Mouse (Mus musculus): ENCODE measurements at regions not wholly inside any gene's neighbourhood (a gene's known extent, or its start where the extent isn't known, plus 50 kb on each side); places are given as distances from the start of the nearest gene placed in this dataset.

DNA sequence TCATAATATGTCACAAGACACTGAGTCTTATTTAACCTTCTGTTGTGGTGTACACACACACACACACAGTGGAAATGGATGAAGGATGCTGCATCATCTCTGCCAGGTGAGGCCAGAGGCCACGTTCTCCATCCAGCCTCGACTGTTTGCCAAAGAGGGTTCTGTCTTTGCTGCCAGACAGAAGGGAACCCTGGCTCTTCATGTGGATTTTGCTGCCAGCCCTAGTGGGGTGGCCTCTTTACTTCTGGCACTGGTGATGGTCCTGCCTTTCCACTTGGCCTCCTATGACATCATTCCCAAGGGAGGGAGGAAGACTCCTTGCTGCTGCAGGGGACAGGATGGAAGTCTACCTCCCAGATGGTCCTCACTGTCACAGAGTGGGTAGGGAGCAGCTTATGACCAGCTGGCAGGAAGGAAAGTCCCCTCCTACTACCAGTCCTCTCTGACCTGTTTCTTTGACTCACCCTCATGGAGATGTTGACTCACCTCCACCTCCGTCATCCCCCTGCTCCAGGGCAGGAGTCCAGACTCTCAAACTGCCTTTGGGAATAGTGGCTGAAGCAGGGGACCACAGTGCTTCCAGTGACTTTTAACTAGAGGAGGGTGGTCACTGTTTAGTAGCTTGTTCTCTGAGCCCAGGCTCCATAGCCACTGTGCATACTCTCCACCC lies 122.4 kb upstream of the Mpp6 start:
- no peak for DNase-seq (ENCODE audit: extremely low spot score in 1 of 2, low spot score in 2 of 2)
- intact Hi-C loops (cut with DNase I): no loop called here

DNA sequence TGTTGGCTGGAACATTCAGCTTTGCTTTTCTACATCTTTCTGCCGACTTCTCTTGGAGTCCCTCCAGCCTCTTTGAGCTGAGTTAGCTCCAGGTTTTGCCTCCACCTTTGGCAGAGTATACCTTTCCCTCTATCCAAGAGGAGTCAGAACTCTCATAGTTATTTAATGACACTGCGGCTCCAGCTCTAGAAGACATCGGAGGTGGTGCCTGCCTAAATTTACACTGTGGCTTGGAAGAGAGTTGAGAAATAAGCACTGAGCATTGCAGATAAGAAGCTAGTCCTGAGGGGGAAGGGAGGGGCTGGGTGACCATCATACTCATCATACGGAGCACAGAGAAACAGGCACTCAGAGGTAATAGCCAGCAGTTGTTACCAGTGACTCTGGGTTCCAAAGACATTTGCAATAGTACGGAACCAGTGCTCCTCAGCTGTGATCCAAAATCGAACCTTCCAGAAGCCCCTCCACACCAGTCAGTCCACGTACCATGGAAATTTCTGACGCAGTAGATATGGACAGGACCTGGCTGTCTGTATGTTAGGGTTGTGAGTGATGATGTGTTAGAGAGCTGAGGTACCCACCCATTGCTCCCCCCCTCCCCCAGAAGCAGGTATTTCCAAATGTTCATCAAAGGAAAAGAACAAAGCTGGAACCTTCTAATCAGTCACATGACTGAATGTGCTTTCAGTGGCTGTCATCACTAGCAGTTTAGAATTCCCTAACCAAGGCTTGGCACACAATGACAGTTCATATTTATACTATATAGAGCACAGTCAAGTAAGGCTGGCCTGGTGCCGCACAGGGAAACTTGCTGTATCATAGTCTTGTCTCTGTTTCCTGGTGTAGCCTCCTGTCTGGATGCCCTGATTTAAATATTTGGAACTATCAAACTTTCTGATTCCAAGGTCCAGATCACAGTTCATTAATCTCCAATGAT lies 120.2 kb upstream of the Mpp6 start:
- intact Hi-C loops (cut with DNase I): no loop called here
- DNase-seq (ENCODE audit: extremely low spot score in 1 of 2, low spot score in 2 of 2): no peak

DNA sequence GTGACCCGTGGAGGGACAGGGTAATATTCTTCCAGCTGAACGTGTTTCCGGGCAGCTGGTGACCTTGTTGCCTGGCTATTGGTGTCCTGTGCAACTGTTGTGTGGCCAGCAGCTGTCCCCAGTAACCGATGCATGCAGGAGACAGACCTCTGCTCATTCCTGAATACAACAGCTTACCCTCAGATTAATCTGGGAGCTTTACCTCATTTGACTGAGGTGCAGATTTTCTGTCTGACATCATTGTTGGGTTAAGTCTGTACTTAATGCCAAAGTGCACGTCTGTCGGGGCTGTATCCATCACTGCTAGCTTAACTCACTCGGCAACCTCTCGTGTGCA lies 119.6 kb upstream of the Mpp6 start:
- intact Hi-C loops (cut with DNase I): no loop called here
- no peak for DNase-seq (ENCODE audit: extremely low spot score in 1 of 2, low spot score in 2 of 2)

DNA sequence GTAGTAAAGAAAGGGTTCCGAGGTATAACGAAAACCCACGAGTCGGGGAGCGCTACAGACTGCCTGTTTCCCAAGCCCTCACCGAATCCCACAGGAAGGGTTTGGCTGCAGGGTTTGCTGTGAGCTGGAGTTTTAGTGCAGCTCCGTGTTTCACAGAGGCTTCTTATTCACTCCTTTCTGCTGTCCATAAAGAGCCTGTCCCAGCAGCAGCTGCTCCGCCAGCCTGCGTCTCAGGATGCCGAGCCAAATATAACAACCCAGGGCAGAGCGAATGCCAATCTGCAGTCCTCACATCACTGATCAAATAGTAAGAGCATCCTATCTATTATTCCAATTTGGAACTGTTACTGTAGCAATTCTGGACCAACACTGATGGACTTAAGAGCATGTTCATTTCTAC lies 110.7 kb upstream of the Mpp6 start:
- no peak for DNase-seq (ENCODE audit: extremely low spot score in 1 of 2, low spot score in 2 of 2)
- intact Hi-C loops (cut with DNase I): no loop called here

DNA sequence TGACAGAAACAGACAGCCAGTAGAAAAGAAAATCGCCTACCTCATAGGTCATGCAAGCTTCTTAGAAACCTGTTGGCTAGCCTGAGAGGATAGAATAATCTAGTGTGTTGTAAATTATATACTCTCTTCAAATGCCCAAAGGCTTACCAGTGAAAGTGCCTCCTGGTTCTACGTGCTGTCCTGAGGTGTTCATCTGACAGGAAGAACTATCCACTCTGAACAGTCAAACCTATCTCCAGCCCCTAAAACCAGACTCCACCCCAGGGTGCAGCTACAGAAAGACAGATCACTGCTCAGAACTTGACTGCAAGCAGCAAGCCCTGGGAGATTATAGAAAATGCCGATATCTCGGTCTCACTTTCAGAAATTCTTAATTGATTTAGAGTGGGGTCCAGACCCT lies 102.0 kb upstream of the Mpp6 start:
- intact Hi-C loops (cut with DNase I): no loop called here

DNA sequence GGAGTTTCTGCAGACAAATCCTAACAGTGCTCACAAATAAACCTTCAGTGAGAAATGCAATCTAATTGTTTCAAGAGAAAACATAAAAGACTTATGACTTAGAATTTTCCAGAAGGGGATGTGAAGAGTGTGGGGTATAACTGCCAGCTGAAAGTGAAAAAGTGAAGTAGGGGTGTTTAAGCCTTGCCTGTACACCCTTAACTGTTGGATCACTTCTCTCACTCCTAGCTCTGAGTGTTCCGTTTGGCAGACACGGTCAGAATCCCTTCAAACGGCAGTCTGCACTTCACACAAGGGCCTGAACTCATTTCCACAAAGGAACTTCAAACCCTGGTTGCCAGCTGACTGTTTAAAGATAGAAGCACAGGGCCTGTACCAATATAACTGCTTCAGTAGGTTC lies 101.2 kb upstream of the Mpp6 start:
- no peak for DNase-seq (ENCODE audit: extremely low spot score in 1 of 2, low spot score in 2 of 2)
- intact Hi-C loops (cut with DNase I): no loop called here

More for the DNA sequence above, 102.0 kb upstream of the Mpp6 start:
- DNase-seq (ENCODE audit: extremely low spot score in 1 of 2, low spot score in 2 of 2): no peak

DNA sequence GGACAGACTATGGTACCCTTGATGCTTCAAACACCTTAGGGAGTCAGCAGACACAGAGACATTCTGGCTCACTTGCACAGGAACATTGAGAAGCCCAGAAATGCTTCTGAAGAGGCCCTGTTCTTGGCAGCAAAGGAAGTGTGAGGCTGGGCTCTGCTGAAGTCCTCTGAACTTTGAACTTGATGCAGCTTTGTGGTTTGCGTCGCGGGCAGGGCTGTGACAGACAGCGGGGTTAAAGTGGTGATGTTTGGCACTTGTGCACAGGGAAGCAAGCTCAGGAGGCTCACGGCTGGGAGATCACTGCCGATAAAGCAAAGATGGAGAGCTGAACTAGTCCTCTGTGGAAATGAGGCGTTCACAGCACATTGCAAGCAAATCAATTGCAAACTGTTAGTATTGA lies 100.7 kb upstream of the Mpp6 start:
- no peak for DNase-seq (ENCODE audit: extremely low spot score in 1 of 2, low spot score in 2 of 2)
- intact Hi-C loops (cut with DNase I): no loop called here

DNA sequence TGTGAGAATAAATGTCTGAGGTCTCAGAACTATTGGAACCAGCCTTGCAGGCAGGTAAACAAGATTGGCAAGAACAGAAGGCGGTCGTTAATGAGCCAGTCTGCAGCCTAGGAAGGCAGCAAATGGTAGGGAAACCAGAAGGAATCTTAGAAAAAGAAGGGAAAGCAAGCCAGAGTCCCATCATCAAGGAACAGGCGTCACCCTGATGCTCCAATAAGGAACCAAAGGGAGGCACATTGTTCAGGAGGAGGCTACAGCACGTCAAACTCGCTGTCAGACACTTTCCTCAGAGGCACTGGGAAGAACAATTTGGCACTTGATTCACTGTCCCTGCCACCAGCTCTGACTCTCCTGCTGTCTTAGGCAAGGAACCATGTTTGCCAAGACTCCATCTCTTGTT lies 100.2 kb upstream of the Mpp6 start:
- intact Hi-C loops (cut with DNase I): no loop called here

DNA sequence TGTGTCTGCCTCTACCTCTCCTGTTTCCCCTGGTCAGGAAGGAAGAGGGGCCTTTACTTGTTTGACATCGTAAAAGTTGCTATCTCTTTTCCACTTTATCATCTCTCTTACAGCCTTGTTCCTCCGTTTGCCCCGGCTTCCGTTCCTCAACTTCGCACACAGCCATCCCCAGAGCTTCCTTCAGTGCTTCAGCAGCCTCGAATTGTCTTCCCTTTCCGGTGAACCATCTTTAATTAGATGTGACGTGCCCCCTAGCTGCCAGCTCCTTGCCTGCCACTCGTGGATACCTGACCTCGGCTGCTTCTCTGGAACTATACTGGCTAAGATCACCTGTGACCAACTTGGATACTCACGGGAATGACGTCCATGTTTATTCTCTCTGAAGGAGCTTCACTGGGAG lies 99.0 kb upstream of the Mpp6 start:
- intact Hi-C loops (cut with DNase I): no loop called here
- no peak for DNase-seq (ENCODE audit: extremely low spot score in 1 of 2, low spot score in 2 of 2)

More for the DNA sequence above, 100.2 kb upstream of the Mpp6 start:
- no peak for DNase-seq (ENCODE audit: extremely low spot score in 1 of 2, low spot score in 2 of 2)

DNA sequence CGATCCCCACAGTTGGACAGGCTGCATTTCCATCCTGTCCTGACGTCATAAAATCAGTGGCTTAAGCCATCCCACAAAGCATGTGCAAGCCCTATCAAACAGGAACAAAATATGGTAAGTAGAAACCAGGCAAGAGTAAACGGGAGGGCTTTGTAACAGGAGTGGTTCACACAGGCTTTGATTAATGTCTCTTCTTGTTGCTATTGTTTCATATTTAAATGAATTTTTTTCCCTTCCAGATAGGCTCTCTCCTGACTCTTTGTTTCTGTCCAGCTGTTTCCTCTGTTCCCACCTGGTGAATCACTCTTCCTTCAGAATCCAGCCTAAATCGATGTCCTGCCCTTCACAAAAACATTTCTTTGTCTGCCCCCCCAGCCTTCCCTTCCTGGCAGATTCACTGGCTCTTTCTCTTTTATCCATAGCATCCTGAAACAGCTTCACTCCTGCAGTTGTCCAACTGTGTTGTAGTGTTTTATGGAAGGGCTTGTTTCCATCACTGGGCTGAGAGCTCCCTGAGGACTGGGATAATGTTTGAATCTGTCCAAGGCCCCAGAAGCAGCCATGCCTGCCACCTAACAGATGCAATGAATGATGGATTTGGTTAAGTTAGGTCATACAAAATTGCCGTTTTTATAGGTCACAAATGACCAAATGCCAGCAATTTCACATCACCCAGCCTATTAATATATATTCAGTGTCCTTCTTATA lies 98.1 kb upstream of the Mpp6 start:
- DNase-seq (ENCODE audit: extremely low spot score in 1 of 2, low spot score in 2 of 2): no peak
- intact Hi-C loops (cut with DNase I): no loop called here

DNA sequence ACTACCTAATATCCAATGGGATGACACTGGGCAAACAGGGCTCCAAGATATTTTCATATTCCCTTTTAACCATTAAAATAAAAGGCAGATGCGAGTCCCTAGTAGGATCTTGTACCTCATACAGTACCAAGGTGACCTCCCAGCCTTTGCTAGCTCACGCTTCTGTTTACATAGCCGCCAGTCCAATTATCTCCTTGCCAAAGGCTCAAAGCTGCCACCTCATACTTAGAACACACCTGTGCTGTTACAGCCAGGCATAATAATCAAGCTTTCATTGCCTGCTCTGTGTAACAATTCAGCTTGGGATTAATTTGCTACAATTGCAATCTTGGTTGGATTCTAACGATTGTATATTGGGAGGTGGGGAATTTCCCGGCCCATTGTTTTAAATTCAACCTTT lies 97.0 kb upstream of the Mpp6 start:
- DNase-seq (ENCODE audit: extremely low spot score in 1 of 2, low spot score in 2 of 2): no peak
- intact Hi-C loops (cut with DNase I): no loop called here

DNA sequence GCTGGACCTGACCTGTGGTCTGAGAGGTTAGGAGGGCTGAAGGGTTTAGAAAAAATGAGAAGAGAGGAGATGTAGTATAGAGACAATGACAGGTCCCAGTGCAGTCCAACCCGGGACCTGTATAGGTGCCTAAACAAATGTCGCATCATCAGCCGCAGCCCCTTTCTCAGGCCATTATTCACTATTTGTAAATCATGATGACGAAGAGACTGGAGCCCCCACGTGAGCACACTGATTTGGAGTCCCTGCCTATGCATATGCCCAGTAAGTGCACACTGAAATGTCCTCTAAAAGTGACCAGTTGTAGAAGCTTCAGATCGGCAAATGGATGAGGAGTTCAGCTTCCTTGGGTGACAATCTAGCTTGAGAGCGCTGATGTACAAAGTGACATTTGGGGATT lies 96.2 kb upstream of the Mpp6 start:
- intact Hi-C loops (cut with DNase I): no loop called here
- DNase-seq (ENCODE audit: extremely low spot score in 1 of 2, low spot score in 2 of 2): no peak

DNA sequence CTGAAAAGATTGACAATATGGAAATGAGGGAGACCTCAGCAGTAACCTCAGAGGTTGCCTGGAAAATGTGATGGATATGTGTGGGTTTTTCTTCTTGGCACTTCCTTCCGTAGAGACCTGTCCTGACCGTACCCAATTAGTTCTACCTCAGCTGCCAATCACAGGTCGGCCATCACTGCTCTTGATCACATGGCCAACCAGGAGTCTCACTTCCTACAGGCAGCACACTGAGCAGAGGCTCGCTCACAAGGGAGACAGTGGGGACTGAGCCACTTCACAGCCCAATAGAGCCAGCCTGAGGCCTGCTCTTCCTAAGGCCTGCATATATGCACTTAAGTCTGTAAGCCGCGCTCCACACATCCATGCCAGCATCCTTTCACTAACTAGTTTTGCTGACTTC lies 82.1 kb upstream of the Mpp6 start:
- no peak for DNase-seq (ENCODE audit: extremely low spot score in 1 of 2, low spot score in 2 of 2)
- intact Hi-C loops (cut with DNase I): no loop called here

DNA sequence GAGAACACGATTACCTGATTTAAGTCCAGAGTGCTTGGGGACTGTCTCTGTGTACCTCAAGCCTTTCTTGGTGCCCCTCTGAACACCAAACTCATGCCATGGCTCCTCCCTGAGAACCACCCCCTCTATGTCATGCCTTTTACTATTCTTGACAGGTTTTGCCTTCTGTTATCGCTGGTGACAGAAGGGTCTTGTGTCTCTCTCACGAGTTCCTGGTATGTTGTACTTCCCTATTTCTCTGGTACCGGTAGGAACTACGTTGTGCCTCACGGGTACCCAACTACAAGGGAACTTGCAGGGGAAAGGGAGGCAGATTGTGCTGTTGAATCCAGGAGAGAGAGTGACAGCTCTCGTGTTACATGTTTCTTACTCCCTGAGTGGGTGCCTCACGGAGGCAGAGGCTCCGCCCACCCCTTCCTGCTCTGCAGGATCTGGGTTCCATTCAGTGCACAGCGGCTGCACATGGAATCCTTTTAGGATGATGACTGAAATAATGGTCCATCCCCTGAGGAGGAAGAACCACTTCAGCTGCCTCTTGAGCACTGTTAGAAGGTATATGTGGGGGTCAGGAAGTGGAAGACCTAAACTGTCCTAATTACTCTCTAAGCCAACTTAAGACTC lies 80.0 kb upstream of the Mpp6 start:
- DNase-seq (ENCODE audit: extremely low spot score in 1 of 2, low spot score in 2 of 2): no peak
- intact Hi-C loops (cut with DNase I): no loop called here

DNA sequence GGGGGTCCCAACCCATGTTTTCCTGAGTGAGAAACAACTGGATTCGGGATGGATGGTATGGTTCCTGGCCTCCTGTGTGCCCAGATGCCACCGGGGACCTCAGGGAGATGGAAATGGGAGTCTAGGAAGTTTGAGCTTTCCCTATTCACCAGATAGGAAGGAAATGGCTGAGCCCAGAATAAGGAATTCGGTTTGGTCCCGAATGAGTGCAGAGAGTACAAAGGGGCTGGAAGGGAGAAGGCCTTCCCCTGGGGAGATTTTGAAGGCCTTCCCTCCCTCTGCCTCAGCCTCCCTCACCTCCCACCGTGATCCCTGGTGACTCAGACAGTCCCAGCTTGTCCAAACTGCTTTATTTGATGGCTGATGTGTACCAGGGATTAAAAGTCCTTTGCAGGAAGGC lies 78.7 kb upstream of the Mpp6 start:
- intact Hi-C loops (cut with DNase I): no loop called here
- no peak for DNase-seq (ENCODE audit: extremely low spot score in 1 of 2, low spot score in 2 of 2)

DNA sequence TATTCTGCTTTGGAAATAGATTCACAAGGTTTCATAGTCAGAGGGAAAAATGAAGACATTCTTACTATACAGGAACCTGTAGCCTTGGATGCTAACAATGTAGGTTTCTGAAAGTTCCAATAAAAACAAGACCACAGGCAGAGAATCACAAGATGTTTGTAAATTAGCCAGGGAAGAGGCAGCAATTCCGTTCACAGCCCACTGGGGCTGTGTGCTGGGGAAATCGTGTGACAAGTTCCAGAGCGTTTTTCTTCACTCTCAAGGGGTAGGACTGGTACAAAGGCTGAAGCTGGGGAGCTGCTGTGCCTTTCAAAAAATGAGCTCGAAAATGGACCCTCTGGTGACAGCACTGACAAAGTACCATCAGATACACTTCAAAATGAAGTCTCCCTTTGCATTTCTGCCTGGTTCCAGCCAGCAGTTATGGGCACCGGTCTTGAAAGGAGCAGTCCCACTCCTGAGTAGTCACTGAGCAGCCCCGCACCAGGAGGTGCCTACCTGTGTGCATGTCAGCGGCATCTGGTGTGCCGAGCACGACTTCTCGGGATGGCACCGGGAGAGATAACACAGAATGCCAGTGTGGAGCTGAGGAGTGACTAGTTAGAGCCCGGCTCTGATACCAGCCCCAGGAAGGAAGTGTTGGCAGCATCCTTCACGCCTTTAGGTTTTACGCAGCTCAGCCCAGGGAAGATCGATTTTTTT lies 77.0 kb upstream of the Mpp6 start:
- intact Hi-C loops (cut with DNase I): no loop called here
- DNase-seq (ENCODE audit: extremely low spot score in 1 of 2, low spot score in 2 of 2): no peak

DNA sequence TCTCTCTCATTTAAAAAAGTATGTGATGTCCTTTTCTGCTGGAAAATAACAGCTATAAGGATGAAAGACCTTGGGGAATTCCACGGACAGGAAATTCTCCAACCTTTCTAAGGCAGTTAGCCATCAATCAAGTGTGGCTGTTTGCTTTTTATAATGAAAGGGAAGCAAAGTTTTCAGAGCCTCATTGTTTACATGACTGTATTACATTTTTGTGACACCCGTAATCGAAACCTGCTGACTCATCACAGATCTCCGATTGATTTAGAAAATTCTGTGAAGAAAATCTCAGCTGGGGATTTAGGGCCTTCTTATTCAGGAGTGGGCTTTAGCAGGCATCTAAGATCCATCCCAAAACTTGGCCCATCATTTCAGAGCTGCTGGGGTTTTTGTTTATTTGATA lies 72.4 kb upstream of the Mpp6 start:
- intact Hi-C loops (cut with DNase I): no loop called here

DNA sequence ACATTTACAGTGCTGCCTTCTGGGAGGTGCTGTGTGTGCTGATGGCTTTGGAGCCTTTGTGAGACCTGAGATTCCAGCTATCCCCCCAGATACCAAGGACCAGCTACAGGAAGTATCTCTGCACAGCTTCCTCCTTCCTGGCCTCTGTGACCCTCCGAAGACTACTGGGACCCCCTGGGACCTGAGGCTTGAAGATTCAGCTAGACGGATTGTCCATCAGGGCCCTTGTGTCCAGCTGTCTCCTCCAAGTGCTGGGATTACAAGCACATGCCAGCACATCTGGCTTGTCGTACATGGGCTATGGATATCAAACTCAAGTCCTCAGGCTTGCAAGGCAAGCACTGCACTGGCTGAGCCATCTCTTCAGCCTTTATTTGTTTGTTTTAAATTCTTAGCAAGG lies 71.7 kb upstream of the Mpp6 start:
- intact Hi-C loops (cut with DNase I): no loop called here
- no peak for DNase-seq (ENCODE audit: extremely low spot score in 1 of 2, low spot score in 2 of 2)

More for the DNA sequence above, 72.4 kb upstream of the Mpp6 start:
- no peak for DNase-seq (ENCODE audit: extremely low spot score in 1 of 2, low spot score in 2 of 2)

DNA sequence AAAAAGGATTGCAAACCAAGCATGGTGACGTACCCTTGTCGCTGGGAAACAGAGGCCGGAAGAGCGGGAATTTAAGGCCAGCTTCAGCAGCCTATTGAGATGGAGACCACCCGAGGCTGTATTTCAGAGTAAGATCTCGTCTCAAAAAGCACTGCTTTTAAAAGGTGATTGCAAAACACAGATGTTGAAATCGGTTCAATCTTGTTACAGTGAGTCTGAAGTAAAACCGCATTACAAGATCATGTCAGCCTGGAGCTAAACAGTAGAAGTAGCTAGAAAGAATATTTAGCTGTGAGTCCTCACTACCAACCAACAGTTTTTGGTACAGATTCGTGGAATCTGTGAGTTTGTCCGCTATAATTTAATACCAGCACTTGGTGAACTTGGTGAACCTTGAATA lies 69.0 kb upstream of the Mpp6 start:
- no peak for DNase-seq (ENCODE audit: extremely low spot score in 1 of 2, low spot score in 2 of 2)
- intact Hi-C loops (cut with DNase I): no loop called here
